Mouse (Mus musculus) right cerebral cortex, postnatal 25 days (tissue): ENCODE results near the gene Smap1.
"Not testable (repeated sequence)": the region's sequence is repeated elsewhere in the genome, so short reads cannot be mapped to it uniquely, and the experiment has no call there.

Experiments used
- DNase-seq: peaks from one replicate; pipeline ENCODE4 v3.0.0; 2022

Gene Smap1

GRCm38 (mm10) chr1:23921711-23922529 lies at the start of gene Smap1:
Gene Smap1 (minus strand): TSS chr1:23922317.
- DNase-seq: peak; percentile 84

DNA sequence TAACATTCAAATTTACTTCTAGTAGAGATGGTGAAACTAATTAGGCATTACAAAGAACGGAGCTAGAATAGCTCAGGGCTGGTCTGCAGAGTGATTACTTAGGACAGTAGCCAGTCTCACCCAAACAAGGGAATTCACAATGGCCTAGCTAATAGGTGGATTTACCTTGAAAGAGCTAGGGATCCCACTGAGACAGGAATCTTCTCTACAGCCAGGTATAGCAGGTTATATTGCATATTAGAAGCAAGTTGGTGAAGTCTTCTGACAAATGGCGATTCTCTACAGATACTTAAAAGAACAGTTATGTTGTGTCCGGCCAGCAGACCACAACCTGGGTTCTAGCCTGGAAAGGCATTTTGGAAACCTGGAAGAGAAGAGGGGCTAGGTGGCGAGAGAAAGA lies 49.0 kb upstream of the Smap1 start:
- DNase-seq: not testable (repeated sequence)

- no peak for DNase-seq
Measured at GRCm38 (mm10) chr1:23968027-23968725, 46.1 kb upstream of the Smap1 start.

GRCm38 (mm10) chr1:23966226-23966625 lies 44.1 kb upstream of the Smap1 start:
- no peak for DNase-seq

- DNase-seq: no peak
Measured at GRCm38 (mm10) chr1:23959415-23959732, 37.3 kb upstream of the Smap1 start.

GRCm38 (mm10) chr1:23958668-23959414 lies 36.7 kb upstream of the Smap1 start:
- no peak for DNase-seq

DNA sequence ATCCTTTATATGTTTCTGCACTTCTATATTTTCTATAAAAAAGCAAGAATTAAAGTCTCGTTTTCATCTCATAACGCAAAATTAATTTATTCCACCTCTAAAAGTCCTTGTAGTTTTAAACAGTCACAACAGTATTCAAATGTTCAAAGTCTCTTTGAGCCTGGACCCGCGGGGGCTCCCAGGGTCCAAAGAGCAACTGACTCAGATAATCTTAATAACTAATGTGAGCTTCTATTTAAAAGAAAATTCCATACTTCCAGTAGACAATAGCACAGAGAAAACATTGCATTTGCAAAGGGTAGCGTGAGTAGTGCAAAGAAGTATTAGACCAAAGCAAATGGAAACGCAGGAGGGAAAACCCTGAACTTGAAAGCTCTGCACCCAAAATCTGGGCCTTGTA lies 36.0 kb upstream of the Smap1 start:
- no peak for DNase-seq

- DNase-seq: no peak
Measured at GRCm38 (mm10) chr1:23955539-23955938, 33.4 kb upstream of the Smap1 start.

- peak; percentile 31 for DNase-seq
Measured at GRCm38 (mm10) chr1:23953921-23954320, 31.8 kb upstream of the Smap1 start.

- no peak for DNase-seq
Measured at GRCm38 (mm10) chr1:23948778-23949699, 26.9 kb upstream of the Smap1 start.

DNA sequence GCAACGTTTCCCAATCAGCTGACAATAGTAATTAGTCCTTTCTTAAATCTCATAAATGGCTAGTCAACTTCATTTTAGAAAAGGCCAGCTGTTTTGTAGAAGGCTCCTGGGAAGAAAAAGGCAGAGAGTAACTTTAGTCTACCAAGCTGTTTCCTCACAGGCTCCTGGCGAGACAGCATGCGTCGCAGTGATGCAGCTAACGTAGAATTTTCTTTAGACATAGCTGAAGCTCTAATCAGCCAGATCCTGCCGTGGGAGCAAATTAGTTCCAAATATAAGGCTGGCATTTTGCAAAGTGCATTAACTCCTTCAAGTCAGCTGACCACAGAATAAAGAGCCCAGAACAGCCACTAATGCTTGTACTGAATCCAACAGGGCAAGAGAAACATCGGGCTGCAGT lies 26.2 kb upstream of the Smap1 start:
- peak; percentile 11 for DNase-seq

- DNase-seq: no peak
Measured at GRCm38 (mm10) chr1:23944076-23944475, 22.0 kb upstream of the Smap1 start.

- DNase-seq: no peak
Measured at GRCm38 (mm10) chr1:23943146-23943940, 21.2 kb upstream of the Smap1 start.

DNA sequence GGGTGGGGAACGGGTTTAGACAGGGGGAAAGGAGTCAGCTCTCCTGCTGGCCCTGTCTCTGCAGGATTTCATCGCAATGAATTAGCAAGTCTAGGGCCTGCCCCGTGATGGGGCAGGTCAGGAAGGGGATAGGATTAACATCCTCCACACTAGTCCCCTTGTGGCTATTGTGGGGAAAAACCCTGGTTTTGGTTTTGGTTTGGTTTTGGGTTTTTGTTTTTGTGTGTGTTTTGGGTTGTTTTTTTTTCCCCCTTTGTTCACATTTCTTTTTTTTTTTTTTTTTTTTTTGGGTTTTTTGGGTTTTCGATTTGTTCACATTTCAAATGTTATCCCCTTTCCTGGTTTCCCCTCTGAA lies 13.3 kb upstream of the Smap1 start:
- DNase-seq: no peak

GRCm38 (mm10) chr1:23934669-23935407 lies 12.7 kb upstream of the Smap1 start:
- peak; percentile 31 for DNase-seq

DNA sequence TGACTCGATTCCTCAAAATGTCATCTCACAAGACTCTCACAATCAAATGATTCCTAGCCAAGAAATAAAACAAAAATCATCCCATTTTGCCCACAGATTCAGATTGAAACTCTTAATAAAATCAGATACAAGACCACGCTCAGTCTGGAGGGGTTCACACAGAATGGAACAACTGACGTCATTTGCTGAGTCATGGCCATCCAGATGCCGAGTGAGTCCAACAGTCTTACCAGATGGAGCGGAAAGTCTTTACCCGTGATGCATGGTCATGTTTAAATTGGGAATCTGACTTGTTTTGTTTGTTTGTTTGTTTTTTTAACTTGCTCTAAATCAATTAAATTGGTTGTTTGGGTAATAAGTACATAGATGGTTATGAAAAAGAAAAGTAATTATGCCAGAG lies 7.3 kb upstream of the Smap1 start:
- DNase-seq: no peak

- no peak for DNase-seq
Measured at GRCm38 (mm10) chr1:23928371-23928770, 6.3 kb upstream of the Smap1 start.

DNA sequence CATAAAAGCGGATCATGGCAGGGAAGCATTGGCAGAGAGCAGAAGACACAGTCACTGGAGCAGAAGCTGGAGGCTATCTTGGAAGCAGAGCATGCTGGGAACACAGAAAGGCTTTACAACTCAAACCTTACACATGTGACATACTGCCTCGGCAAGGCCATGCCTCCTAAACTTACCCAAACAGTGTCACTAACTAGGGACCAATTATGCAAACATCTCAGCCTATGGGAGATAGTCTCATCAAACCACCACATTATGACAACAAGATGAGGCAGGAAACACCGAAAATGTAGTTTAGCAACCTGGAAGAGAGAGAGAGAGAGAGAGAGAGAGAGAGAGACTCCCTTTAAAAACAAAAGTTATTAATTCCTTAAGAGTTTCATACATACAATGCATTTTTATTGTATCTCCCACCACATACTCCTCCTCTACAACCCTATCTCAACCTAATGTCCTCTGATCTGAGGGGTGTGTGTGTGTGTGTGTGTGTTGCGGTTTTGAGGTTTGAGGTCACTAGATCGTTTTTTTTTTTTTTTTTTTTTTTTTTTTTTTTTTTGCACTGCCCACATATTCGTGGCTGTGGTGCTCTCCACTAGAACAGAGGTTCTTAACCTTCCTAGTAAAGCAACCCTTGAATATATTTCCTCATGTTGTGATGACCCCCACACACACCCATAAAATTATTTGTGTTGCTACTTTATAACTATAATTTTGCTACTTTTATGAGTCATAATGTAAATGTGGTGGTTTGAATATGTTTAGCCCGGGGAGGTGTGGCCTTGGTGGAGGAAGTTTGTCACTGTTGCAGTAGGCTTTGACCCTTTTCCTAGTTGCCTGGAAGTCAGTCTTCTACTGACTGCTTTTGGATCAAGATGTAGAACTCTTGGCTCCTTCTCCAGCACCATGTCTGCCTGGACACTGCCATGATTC lies 1.9 kb upstream of the Smap1 start:
- no peak for DNase-seq

DNA sequence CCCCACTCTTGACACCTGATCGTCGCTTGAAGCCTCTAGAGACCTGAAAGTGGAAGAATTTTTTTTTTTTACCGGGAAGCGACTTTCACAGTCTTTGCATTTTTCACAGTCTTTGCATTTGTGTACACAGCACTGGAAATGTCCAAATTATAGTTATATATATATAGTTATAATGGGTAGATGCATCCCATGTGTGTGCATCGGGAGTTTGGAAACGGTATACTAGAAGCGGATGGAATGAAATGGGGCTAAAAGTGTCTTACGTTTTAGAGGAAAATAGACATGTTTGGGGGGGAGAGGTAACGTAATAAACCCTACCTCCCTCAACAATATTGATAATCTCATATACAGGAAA lies 390 bp upstream of the Smap1 start:
- no peak for DNase-seq

DNA sequence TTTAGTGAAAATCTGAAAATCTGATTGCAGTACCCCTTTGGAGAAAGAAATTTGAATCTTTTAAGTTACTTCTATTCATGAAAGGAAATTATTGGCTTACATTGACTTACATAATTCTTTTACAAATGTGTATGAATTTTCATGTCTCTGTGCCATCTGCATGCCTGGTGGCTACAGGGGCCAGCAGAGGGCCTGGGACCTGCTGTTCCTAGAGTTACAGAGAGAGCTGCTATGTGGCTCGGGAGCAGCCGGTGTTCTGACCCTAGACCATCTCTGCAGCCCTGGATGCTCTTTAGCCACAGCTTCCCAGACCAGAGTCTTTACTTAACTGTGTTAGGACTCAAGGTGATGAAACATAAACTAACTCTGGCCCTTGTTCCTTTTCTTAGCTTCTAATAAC lies 1.8 kb downstream of the Smap1 start:
- DNase-seq: no peak
